Mouse (Mus musculus) heart, adult 2 months (tissue): ENCODE measurements at regions not wholly inside any gene's neighbourhood (a gene's known extent, or its start where the extent isn't known, plus 50 kb on each side); places are given as distances from the start of the nearest gene placed in this dataset.

Experiments
- DNase-seq, 2 experiments: peaks; one replicate each; pipeline ENCODE4 v3.0.0; 2021
- H3K27ac ChIP-seq: fragments of 200-600 bp; 2 replicates; pipeline ENCODE4 v1.8.1; 2022
- H3K27me3 ChIP-seq: fragments of 200-500 bp; 2 replicates; pipeline ENCODE4 v1.6.1; 2012; ENCODE audit warnings: mild to moderate bottlenecking, low read length, inconsistent platforms, mixed read lengths; ENCODE audit not compliant: control insufficient read depth, insufficient read depth
- H3K36me3 ChIP-seq: fragments of 200-500 bp; 2 replicates; pipeline ENCODE4 v1.6.1; 2012; ENCODE audit warnings: low read length, inconsistent platforms; ENCODE audit not compliant: control insufficient read depth, insufficient read depth
- H3K4me1 ChIP-seq: fragments of 200-500 bp; 2 replicates; pipeline ENCODE4 v1.6.1; 2011; ENCODE audit warnings: low read length; ENCODE audit not compliant: control insufficient read depth, insufficient read depth
- H3K4me3 ChIP-seq: fragments of 200-600 bp; 2 replicates; pipeline ENCODE4 v1.8.1; 2022
- H3K79me2 ChIP-seq: fragments of 200-500 bp; replicated peaks from 2 replicates; pipeline ENCODE4 v1.6.1; 2012; ENCODE audit warnings: mild to moderate bottlenecking, inconsistent platforms, low read length, moderate library complexity, mixed read lengths; ENCODE audit not compliant: control insufficient read depth, insufficient read depth
- H3K9ac ChIP-seq: fragments of 200-500 bp; 2 replicates; pipeline ENCODE4 v1.6.1; 2012; ENCODE audit warnings: low read depth, mild to moderate bottlenecking, control low read depth, inconsistent platforms, low read length, mixed read lengths
- CTCF ChIP-seq: fragments of 200-600 bp; IDR thresholded peaks from 2 replicates; pipeline ENCODE4 v1.8.1; 2022; ENCODE audit warnings: antibody characterized with exemption, mild to moderate bottlenecking, moderate library complexity
- EP300 ChIP-seq: fragments of 200-500 bp; IDR thresholded peaks from 2 replicates; pipeline ENCODE4 v1.6.1; 2011; ENCODE audit warnings: low read depth, low read length, control low read depth; ENCODE audit not compliant: insufficient read depth
- POLR2A ChIP-seq: fragments of 200-500 bp; IDR thresholded peaks from 2 replicates; pipeline ENCODE4 v1.6.1; 2011; ENCODE audit warnings: mild to moderate bottlenecking, low read depth, low read length, control low read depth; ENCODE audit not compliant: insufficient read depth
- WGBS: fragments of 180-500 bp; shearing (Covaris S2); methylation state at CpG from one replicate; pipeline ENCODE4 v1.1.7; 2018; 5-methylcytosine and 5-hydroxymethylcytosine counted together
- intact Hi-C: fragments of 180-260 bp; cut with DNase I; formaldehyde crosslinking; loops from one replicate; pipeline ENCODE4 v1.15.1; 2025

DNA sequence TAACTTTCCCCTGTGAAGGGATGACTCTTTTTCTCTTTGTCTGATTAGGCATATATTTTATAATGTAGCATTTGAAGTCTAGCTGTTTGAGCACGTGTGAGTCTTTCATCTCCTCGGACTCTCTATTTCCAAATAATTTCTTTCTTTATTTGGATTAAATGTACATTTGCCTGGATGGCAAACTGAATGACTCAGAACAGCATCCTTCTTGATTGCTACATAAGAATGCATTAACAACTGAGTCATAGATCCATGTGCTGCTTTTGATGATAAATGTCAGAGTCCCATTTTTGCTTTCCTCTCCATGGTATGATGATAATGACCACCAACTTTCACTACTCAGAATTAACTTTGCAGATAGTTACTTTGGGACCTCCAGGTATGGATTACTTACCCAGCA lies 571.5 kb downstream of the Cetn3 start:
- Histone ChIP-seq H3K4me3 (no peak overlapping the region), H3K79me2 (no peaks in the 10 kb centered on the region), H3K36me3 (no peaks in the 10 kb centered on the region), H3K4me1 (no peaks in the 10 kb centered on the region; the same call in 1 of the 2 replicates), H3K27ac (no peak overlapping the region), H3K27me3 (no peaks in the 10 kb centered on the region), H3K9ac (no peak overlapping the region)
- 98% methylated on average over 2 of the region's 2 CpGs for WGBS
- DNase-seq = no peak
- intact Hi-C loops = no loop called here
- no peak for TF ChIP-seq POLR2A
- TF ChIP-seq CTCF = no peak
- no peak for TF ChIP-seq EP300

DNA sequence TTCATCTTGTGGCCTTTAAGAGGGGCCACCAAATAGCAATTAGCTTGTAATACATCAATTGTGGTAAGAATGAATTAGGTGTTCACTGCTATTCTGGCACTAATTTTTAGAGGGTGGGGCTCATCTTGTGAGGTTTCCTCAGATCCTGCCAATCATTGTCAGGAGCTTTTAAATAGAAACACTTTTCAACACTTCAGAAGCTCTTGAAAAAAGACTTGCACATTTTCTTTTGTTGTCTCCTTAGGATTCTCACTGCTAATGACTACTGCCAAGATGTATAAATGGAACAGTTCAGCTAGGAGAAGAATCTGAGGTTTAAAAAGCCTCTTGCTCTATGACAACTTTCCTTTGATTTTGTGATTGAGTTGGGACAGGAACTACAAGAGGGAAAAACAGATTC lies 572.4 kb downstream of the Cetn3 start:
- Histone ChIP-seq H3K36me3 (0 out of 2 replicates have a peak, but pooled peaks cover 1% of the 10 kb centered on the region), H3K9ac (no peak overlapping the region), H3K79me2 (no peaks in the 10 kb centered on the region), H3K27me3 (no peaks in the 10 kb centered on the region), H3K4me1 (no peaks in the 10 kb centered on the region; the same call in 1 of the 2 replicates), H3K27ac (no peak overlapping the region), H3K4me3 (no peak overlapping the region)
- TF ChIP-seq EP300 (no peak), CTCF (no peak), POLR2A (no peak)
- intact Hi-C loops = no loop called here
- no peak for DNase-seq

DNA sequence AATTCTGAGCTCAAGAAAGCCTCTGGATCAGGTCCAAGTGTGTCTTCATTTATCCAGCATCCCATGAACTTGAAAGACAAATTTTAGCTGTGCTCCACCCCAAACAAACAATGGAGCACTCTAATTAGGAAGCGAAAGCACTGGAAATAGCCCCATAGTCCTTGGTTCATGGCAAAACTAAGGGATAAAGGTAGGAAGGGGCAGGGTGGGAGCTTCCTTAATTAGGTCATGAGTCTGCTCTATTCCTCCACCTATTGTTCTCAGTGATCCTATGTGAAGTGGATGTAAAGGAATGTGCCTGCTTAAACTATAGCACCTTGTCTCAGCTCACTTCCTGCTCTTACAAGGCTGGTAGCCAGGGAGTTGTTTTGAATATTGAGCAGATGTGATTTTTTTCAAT lies 576.6 kb downstream of the Cetn3 start:
- Histone ChIP-seq H3K4me3 (no peak overlapping the region), H3K27me3 (no peaks in the 10 kb centered on the region), H3K27ac (no peak overlapping the region), H3K79me2 (no peaks in the 10 kb centered on the region), H3K9ac (no peak overlapping the region), H3K4me1 (no peaks in the 10 kb centered on the region; the same call in 1 of the 2 replicates), H3K36me3 (0 out of 2 replicates have a peak, but pooled peaks cover 1% of the 10 kb centered on the region)
- 46% methylated on average over 1 of the region's 1 CpGs for WGBS
- intact Hi-C loops = no loop called here
- TF ChIP-seq CTCF = no peak
- no peak for TF ChIP-seq POLR2A
- no peak for TF ChIP-seq EP300
- no peak for DNase-seq

DNA sequence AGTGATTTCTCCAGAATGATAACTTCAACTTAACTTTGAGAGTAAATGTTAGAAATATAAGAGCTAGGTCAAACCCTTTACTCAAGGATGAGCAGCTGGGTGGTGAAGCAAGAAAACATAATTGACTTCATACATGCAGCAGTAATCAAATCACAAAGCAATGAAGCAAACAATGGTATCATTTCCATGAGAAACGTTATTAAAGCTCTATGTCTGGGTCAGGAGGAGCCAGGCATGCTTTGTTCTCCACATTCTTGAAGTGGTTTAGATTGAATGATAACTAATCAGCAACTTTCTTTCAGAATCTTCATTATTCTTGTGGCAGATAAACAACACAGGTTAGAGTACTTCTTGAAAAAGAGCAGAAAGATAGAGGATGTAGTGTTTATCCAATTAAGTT lies 577.8 kb downstream of the Cetn3 start:
- no peak overlapping the region for H3K9ac ChIP-seq
- no peak overlapping the region for H3K4me3 ChIP-seq
- H3K79me2 ChIP-seq = no peaks in the 10 kb centered on the region
- no peak for DNase-seq
- TF ChIP-seq EP300 = no peak
- TF ChIP-seq CTCF = no peak
- TF ChIP-seq POLR2A = no peak
- intact Hi-C loops = loop anchor here (10.0 kb wide), 1 partner anchor 106 kb away; no protein-coding TSS in a partner anchor
- H3K27ac ChIP-seq = no peak overlapping the region
- no peaks in the 10 kb centered on the region for H3K27me3 ChIP-seq
- 30% methylated on average over 1 of the region's 1 CpGs for WGBS
- H3K4me1 ChIP-seq = no peaks in the 10 kb centered on the region; the same call in 1 of the 2 replicates
- H3K36me3 ChIP-seq = 0 out of 2 replicates have a peak, but pooled peaks cover 1% of the 10 kb centered on the region

DNA sequence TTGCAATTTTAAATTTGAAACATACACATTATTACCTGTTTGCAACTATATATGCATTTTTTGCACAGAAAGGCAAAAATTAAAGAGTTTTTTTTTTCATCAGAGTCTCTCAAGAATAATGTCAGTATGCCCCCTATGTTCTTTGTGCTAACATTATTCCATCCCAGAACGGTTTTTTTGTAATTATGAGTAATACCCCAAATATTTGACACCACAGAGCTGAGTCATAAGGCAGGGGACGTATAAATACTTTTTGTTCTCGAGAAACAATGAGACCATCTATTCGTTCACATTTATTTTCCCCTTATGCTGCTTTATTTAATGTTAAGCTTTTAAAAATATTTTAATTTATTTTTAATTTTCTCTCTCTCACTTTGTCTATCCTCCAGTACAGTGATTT lies 578.5 kb downstream of the Cetn3 start:
- H3K4me1 ChIP-seq = no peaks in the 10 kb centered on the region; the same call in 1 of the 2 replicates
- no peak overlapping the region for H3K9ac ChIP-seq
- H3K79me2 ChIP-seq = no peaks in the 10 kb centered on the region
- no peak overlapping the region for H3K4me3 ChIP-seq
- no peak overlapping the region for H3K27ac ChIP-seq
- intact Hi-C loops = loop anchor here (10.0 kb wide), 1 partner anchor 107 kb away; no protein-coding TSS in a partner anchor
- TF ChIP-seq EP300 (no peak), POLR2A (no peak), CTCF (no peak)
- DNase-seq = no peak
- H3K36me3 ChIP-seq = 0 out of 2 replicates have a peak, but pooled peaks cover 1% of the 10 kb centered on the region
- H3K27me3 ChIP-seq = no peaks in the 10 kb centered on the region
- WGBS = 58% methylated on average over 4 of the region's 4 CpGs

DNA sequence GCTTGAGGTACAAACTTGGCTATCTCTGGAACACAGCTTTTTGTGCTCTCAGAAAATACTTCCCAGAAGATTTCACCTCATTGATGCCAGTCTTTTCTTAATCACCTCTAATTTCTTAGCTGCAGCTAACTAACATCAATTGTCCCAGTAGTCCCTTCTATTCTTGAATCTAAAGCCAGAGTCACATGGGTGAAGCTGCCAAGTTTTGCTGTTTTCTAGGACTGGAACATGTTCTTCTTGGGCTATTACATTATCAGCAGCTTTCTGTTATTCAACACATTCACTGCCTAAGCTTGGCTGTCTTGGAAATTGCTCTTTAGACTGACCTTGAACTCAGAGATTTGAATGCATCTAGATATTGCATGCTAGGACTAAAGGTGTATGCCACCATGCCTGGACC lies 583.9 kb downstream of the Cetn3 start:
- Histone ChIP-seq H3K27ac (no peak overlapping the region), H3K27me3 (no peaks in the 10 kb centered on the region), H3K36me3 (no peaks in the 10 kb centered on the region), H3K9ac (no peak overlapping the region), H3K4me3 (no peak overlapping the region), H3K4me1 (no peaks in the 10 kb centered on the region), H3K79me2 (no peaks in the 10 kb centered on the region)
- no peak for TF ChIP-seq CTCF
- TF ChIP-seq POLR2A = no peak
- no peak for TF ChIP-seq EP300
- no peak for DNase-seq
- intact Hi-C loops = loop anchor here (10.0 kb wide), 1 partner anchor 112 kb away; no protein-coding TSS in a partner anchor
